Mouse (Mus musculus) heart, postnatal 0 days (tissue): Measurements from ENCODE around the gene Galnt14.

ENCODE experiments used
- CTCF ChIP-seq: IDR thresholded peaks from 2 replicates; pipeline ENCODE4 v1.5.1; 2016; ENCODE audit warnings: antibody characterized with exemption, control low read depth, low read depth
- EP300 ChIP-seq: IDR thresholded peaks from 2 replicates; pipeline ENCODE4 v1.6.1; 2016; ENCODE audit warnings: antibody characterized with exemption, low read depth

GRCm38 (mm10) chr17:73640117-73640480 lies 70.2 kb downstream of the Galnt14 start:
- TF ChIP-seq CTCF (no peak), EP300 (no peak)
